Mouse (Mus musculus): Measurements from ENCODE around the gene Ppa2.

Gene Ppa2

DNA sequence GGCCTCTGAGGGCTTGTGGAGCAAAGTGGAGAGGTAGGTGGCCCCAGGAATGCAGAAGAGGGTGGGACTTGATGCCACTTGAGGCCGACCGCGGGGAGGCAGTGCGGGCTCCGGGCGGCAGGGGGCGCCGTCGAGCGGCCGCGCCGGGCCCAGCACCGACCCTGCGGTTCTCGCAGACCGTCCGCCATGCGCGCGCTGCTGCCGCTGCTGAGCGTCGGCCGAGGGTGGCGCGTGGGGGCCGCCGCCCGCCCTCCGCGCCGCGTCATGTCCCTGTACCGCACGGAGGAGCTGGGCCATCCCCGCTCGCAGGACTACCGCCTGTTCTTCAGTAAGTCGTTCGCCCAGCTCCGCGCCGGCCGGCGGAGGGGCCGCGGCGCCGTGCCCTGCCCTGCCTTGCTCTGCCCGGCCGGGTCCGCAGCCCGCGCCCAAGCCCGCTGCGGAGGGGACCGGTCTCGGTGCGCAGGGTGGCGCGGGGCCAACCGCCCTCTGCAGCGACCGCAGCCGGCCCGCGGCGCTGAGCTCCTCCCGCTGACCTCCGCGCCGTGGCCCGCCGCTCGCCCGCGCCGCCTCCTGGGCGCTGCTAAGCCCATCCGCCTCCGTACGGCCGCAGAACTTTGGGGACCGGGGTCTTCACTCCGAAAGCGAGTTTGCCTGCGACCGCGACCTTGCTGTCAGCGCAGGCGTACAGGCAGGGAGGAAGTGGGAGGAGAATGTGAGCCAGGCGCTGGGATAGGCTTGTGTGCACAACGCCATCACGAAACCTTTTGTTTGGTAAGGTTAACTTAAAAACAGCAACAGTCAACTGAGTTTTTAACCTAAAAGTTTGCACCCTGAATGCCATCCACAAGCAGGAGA is at the start of gene Ppa2:
Gene Ppa2, plus strand, starts transcription at position 157 of the 855 bp plus-strand sequence.
- DNase-seq (ENCODE audit: low read depth) = peak; percentile 91

DNA sequence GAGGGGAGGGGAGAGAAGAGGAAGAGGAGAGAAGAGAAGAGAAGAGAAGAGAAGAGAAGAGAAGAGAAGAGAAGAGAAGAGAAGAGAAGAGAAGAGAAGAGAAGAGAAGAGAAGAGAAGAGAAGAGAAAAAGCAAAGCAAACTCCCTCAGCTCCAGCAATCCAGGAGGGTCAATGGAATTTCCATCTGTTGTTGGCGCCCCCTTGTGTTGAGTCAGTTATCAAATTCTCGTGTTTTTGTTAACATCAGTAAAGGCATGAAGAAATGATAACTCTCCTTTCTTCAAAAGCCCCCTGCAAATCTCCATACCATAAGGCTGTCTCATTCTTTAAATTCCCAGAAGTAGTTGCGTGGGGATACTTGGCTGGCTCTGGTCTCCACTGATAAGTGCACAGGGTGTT is 38.0 kb upstream of the Ppa2 start:
- DNase-seq (ENCODE audit: low read depth) = peak; percentile 90

DNA sequence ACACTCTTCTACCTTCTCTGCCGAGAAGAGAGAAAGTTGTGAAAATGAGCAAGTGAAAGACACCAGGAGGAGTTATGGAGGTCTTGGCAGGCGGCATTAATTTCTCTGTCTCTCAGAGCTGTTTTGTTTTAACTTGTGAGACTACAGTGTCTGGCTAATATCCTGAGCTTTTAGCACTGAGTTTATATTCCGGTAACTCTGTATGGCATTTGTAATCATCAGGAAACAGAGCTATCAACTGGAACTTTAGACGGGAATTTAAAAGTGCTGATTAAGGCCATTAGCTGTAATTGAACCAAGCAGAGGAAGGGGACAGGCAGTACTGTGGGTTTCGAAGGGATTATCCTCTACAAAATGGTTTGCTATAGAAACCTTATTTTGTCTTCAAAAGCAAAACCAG is 25.3 kb upstream of the Ppa2 start:
- no peak for DNase-seq (ENCODE audit: low read depth)

DNA sequence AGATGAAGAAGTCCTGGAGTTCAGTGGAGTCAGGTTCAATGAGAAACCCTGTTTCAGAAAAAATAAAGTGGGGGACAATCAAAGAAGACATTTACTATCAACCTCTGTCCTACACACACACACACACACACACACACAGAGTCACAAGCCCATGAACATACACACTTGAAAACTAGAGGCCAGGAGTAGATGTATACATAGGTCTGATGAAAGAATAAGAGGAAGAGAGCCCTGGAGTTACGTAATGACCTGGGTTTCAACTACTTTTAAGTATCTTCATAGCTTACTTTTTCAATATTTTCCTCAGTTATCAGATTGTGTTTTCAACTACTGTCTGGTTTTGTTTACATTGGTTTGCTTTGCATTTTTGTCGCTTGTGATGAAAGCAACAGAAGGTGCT is 21.1 kb upstream of the Ppa2 start:
- DNase-seq (ENCODE audit: low read depth) = no peak

DNA sequence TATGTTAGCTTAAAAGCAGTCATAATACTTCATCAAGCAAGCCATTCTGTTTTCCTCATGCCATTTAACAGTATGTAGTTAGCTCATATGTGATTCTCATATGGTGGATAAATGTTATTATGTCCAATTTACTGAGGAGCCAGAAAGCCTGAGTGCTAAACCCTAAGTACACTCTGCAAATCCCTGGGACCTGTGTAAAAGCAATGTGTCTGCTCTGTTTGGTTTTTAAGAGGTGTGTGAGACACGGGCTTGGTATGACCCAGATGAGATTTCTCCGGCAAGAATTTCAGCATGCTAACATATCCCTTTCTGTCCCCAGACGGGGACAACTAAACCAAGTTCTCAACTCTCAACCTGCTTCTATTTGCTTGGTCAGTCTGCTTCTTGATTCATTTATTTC is 5.6 kb upstream of the Ppa2 start:
- DNase-seq (ENCODE audit: low read depth) = no peak

DNA sequence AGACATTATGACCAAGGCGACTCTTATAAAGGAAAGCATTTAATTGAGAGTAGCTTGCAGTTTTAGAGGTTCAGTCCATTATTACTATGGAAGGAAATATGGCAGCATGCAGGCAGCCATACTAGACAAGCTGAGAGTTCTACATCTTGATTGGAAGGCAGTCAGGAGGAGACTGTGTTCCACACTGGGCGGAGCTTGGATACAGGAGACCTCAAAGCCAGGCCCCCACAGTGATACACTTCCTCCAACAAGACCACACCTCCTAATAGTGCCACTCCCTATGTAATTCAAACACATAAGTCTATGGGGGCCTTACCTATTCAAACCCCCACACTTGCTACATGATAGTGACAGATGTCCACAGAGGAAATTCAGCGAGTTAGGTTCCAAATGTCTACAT is 1.5 kb upstream of the Ppa2 start:
- DNase-seq (ENCODE audit: low read depth) = no peak

DNA sequence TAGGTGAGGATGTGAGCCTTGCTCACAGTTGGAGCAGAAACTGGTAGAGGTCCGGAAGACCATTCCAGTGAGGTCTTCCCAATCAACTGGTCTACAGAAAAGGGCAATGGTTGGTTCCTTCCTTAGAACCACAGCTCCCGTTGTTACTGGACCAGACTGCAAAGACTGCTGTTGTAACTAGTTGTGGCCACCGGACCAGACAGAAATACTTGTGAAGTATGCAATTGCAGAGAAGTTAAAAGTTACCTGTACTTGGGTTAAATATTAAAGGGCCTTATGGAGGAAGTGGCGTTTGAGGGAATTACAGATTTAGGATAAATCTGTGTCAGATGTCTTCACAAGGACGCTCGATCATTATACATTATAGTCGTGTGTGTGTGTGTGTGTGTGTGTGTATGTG is 551 bp upstream of the Ppa2 start:
- DNase-seq (ENCODE audit: low read depth) = no peak

DNA sequence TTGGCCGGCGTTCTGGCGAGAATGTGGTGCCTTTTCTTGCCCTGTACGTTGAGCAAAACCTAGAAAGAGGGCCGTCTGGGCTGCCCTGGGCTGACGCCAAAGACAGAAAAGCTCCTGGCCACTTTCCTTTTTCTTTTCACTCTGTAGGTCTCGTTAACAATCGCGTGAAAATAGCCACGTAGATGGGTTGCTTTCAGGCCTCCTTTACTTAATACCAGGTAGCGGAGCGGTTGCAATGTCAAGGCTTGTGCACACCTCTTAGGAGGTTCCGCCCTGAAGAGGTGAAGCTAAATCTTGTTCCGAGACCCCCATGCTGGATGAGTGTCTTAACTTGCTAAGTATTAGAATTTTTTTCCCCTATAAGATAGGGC is 884 bp downstream of the Ppa2 start:
- no peak for DNase-seq (ENCODE audit: low read depth)

DNA sequence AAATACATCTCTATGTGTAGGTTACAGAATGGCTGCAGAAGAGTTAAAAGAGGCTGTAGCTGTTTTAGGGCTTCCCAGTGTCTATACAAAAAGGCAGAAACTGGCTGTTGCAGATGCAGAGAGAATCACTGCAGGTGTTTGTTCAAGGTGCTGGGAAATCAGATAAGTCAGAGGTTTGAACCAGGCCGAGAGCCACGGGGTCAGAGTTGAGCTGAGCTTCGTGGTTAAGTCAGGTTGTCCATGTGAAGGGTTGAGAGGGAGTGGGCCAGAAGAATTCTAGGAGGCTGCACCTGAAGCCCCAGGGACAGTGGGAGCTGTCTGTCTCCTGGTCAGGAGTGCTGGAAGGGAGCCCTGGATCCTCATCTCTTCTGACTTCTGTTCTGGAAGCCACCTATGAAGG is 2.4 kb downstream of the Ppa2 start:
- DNase-seq (ENCODE audit: low read depth) = no peak

DNA sequence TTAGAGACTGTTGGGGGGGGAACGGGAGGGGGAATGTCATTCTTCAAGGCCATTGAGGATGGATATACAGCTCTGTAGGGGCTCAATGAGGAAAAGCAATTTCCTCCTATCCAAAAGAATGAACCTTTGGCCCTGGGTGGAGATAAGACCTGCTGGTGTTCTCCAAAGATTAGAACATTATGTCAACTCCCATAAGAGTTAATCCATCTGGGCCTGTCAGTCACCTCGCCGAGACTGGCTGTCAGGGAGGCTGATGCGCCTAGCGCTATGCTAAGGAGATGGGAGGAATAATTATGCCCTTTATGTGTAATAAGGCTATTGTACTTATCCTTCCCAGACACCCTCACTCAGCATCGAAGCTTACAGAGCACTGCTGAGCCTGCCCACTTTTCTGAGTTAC is 2.9 kb downstream of the Ppa2 start:
- DNase-seq (ENCODE audit: low read depth) = no peak

DNA sequence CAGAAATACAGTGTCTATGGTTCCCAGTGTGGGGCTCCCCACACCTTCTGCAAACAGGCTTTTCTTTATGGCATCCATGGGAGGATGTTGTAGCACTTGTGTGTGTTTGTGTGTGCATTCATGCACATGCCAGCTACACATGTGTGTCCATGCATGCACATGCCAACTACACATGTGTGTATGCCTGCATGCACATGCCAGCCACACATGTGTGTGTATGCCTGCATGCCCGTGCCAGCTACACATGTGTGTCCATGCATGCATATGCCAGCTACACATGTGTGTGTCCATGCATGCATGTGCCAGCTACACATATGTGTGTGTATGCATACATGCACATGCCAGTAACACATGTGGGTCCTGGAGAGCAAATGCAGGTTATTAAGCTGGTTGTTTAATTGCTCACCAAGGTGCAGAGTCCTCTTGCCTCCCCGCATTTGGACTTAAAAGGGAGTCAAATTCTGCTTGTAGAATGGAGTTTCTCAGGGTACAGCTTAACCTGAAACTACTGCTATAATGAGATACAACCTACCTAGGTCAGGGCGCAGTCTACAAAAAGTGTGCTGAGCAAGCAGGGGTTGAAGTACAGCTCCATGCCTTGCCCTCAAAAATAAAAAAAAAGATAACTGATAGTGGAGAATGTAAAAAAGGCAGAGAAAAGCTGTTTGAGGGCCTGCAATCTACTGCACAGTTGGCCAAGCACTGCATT is 3.7 kb downstream of the Ppa2 start:
- no peak for DNase-seq (ENCODE audit: low read depth)

DNA sequence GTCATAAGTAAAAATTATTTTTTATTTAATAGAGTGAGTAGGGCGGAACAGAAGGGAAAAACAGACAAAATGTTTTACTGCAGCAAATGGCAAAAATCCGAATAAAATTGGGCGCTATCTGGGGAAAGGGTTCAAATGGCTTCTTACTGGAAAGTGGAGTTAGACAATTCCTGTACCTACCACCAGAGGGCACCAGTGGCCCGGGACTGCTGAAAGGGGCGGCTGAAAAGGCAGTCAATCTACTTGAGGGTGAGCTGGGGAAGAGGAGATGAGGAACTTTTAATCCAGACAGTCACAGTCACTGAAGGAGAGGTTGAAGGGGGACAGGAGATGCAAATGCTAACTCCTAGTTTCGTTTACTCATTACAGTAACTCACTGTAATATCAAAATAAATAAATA is 4.6 kb downstream of the Ppa2 start:
- DNase-seq (ENCODE audit: low read depth) = peak; percentile 84

DNA sequence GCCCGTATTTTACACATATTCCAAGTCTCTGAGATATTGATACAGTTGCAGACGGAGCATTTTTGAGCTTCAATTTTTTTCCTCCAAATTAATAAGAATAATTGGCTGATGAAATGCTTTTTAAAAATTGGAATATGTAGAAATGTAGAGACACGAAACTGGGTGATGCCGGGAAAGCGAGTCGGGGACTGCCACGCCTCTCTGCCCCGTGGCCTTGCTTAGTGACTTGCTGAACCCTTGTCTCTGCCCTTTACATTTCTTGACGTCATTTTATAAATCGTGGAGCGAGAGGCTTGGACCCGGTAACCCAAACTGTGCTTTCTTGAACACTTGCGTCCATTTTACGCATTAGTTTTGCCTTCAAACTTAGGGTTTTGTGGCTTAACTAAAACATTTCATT is 5.1 kb downstream of the Ppa2 start:
- DNase-seq (ENCODE audit: low read depth) = no peak

DNA sequence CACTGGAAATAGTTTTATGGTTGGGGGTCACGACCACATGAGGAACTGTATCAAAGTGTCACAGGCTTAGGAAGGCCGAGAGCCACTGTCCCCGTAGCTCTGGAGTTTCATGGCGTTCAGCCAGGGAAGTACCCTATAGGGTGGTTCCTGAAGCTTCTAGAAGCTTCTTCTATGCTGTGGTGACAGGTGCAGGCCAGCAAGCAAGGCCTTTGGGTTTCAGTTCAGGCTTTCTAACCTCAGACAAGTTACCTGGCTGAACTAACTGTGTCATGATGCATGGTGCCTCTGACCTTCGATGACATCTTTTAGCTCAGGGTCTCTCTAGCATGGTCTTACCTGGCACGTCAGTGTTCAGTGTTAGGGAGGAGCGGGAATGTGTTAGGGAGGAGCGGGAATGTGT is 5.7 kb downstream of the Ppa2 start:
- DNase-seq (ENCODE audit: low read depth) = no peak

DNA sequence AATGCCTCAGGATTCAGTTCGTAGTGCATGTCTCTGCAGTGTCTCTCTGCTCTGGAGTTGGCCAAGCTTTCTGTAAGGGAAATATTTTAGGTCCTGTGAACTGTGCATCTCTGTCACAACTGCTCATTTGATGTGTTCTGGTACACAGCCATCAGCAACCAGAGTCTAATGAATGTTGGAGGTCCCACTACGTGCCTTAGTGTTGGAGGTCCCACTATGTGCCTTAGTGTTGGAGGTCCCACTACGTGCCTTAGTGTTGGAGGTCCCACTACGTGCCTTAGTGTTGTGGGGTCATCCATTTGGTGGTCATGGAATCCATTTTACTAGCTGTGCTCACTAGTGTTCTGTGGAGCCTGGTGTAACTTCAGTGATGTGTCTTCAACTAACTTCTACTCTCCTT is 7.9 kb downstream of the Ppa2 start:
- no peak for DNase-seq (ENCODE audit: low read depth)

DNA sequence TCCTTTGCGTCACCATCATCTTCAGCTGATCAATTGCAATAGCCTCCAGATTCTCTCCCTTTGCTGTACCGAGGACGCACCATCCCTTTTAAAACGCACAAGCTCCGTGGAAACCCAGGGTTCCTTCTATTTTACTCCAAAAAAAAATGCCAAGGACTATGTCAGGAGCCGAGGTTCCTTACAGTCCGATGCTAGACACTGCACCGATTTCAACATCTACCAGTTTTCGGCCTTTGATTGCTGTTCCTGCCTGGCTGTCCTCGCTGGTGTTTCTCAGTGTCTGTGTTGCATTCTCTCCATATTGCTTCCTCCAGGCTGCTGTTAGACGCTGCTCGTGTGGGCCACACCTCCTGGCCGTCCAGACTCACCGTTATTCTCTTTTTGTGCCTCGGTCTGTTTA is 8.7 kb downstream of the Ppa2 start:
- no peak for DNase-seq (ENCODE audit: low read depth)

DNA sequence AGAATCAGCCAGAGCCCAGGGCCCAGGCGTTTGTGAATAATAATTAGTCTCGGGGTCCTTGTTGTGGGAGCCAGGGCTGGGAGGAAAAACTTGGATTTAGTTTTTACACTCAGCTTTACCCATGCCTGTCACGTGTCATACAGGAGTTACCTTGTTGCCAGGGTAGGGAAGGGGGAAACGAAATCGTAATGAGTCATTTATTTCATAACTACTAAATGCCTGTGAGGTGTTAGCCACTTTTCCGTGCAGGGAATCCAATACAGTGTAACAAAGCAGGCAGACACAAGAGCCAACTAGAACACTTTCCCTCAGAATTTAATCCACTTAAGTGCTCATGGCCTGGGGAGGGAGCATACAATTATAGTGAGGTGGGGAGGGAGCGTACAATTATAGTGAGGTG is 9.9 kb downstream of the Ppa2 start:
- DNase-seq (ENCODE audit: low read depth) = no peak

DNA sequence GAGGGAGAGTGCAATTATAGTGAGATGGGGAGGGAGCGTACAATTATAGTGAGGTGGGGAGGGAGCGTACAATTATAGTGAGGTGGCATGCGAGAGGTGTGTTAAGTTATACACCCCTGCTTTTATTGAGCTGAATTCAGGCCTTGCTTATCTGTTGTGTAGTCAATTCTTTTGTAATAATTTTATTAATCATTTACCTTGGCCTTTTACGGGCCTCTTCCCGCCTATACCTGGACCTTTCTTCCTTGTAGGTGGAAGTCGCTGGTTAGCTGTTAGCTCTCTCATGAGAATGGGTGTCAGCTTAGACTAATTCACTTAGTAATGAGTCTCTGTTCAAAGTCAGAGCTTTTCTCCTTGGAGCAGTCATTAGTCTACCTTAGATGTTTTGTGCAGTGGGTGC is 10.4 kb downstream of the Ppa2 start:
- DNase-seq (ENCODE audit: low read depth) = no peak

DNA sequence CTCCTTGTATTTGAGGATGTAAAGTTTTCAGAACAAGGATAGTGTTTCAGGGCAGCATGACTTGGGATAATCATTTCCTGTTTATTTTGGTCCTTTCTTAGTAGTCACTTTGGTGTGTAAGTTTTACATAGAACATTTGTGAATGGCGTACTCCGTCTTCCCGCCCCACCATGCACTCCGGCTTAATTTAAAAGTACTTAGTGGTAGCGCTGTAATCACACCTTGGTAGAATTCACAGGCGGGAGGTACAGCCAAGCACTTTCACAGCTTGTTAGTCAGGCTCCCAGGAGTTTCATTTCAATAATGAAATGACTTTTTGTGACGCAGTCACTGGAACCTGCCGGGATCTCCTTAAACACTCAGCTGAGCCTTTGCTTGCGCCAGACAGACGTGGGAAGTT is 12.0 kb downstream of the Ppa2 start:
- no peak for DNase-seq (ENCODE audit: low read depth)

DNA sequence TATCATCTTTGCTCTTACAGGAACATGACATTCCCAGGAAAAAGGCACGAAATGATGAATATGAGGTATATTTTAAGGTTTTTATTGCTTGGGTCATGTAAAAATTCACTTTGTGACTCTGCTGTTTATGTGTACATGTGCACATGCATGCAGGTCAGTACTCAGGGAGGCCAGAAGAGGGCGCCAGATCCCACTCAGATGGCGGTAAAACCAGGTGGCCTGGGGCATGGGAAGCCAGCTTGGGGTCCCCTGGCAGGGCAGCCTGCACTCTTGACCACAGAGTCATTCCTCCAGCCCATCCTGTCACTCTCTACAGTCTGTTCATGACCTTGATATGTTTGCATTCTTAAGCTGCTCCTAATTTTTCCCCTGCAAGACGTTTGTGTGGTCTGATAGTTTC is 12.6 kb downstream of the Ppa2 start:
- DNase-seq (ENCODE audit: low read depth) = peak; percentile 16

DNA sequence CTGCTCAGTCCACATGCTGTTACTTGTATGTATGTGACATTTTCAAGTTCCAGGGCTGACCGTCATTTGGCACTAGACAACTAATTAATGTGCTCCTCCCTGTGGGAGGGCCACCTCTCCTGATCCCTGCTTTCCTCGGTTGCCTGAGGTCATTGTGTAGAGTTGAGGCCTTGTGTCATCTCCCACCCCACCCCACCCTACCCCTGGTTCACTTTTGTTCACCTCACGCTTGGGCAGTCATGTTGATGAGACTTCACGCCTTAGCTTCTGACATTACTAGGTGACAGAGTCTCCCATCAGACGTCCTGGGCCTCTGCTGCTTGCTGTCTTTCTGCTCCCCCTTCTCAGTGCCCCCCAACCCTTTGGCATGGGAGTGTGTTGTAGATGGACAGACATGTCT is 15.2 kb downstream of the Ppa2 start:
- DNase-seq (ENCODE audit: low read depth) = no peak

DNA sequence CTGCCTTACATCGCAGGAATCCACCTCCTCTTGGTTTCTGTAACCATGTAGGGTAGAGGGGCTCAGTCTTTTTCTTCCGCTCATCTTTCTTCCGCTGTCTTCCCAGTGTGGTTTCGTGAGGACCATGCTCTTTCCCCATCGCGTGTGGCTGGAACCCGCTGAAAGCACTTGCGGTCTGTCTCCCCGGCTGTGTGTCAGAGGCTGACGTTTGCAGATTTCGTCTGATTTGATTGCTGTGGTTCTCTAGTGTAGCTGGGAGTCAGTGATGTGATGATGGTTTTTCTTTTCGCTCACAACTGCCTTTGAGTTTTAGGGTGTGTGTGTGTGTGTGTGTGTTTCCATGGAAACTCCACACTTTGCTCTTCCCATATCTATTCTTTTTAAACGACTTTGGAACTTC is 18.6 kb downstream of the Ppa2 start:
- DNase-seq (ENCODE audit: low read depth) = no peak

DNA sequence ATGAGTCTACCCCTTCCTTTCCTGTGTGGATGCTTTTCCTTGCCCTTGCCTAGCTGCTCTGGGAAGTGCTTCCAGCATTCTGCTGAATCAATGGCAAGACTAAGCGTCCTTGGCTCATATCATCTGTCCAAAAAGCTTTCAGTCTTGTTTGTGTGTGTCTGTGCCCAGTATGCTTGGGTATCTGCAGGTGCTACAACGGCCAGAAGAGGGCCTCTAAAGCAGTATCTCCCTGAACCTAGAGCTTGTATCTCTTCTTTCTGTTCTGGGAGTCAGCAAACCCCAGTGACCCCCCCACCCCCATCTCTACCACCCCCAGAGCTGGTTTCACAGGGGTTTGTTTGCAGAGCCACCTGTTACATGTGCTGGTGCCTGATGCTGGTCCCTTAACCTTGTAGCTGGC is 19.5 kb downstream of the Ppa2 start:
- no peak for DNase-seq (ENCODE audit: low read depth)

All from NIH3T3 (cell line).